Mouse (Mus musculus) cerebellum, adult 2 months (tissue): ENCODE results near the gene Cnih3. TPM values are rescaled to one million over a fixed set of nuclear protein-coding genes. Genes with fewer than 3 reads are reported as not detected.

Experiments
- DNase-seq, 2 experiments: peaks; one replicate each; pipeline ENCODE4 v3.0.0; 2021
- H3K27ac ChIP-seq: fragments of 200-500 bp; 2 replicates; pipeline ENCODE4 v1.5.1; 2012; ENCODE audit warnings: low read length, control low read depth, inconsistent platforms; ENCODE audit not compliant: insufficient read depth
- H3K27me3 ChIP-seq: fragments of 200-500 bp; 2 replicates; pipeline ENCODE4 v1.6.1; 2012; ENCODE audit warnings: inconsistent platforms, mild to moderate bottlenecking, low read length, moderate library complexity; ENCODE audit not compliant: control insufficient read depth, insufficient read depth
- H3K4me1 ChIP-seq: fragments of 200-500 bp; 2 replicates; pipeline ENCODE4 v1.6.1; 2011; ENCODE audit warnings: low read length; ENCODE audit not compliant: control insufficient read depth, insufficient read depth
- H3K4me3 ChIP-seq: fragments of 200-500 bp; replicated peaks from 2 replicates; pipeline ENCODE3; 2011; ENCODE audit warnings: mild to moderate bottlenecking, low read depth, low read length, control low read depth; ENCODE audit not compliant: insufficient read depth
- CTCF ChIP-seq: fragments of 200-500 bp; IDR thresholded peaks from 2 replicates; pipeline ENCODE4 v1.5.1; 2011; ENCODE audit warnings: low read depth, mild to moderate bottlenecking, control low read depth, low read length, moderate library complexity, borderline replicate concordance; ENCODE audit not compliant: insufficient read depth
- POLR2A ChIP-seq: fragments of 200-500 bp; IDR thresholded peaks from 2 replicates; pipeline ENCODE4 v1.6.1; 2011; ENCODE audit warnings: low read length, control low read depth, borderline replicate concordance; ENCODE audit not compliant: insufficient read depth
- WGBS: fragments of 180-500 bp; shearing (Covaris S2); methylation state at CpG from one replicate; pipeline ENCODE4 v1.1.7; 2018; 5-methylcytosine and 5-hydroxymethylcytosine counted together
- polyA plus RNA-seq: library from polyadenylated mRNA; depleted of rRNA; stranded (reverse); fragments of >200 nt; gene quantifications from 2 replicates; pipeline ENCODE4 v1.2.3, GENCODE M21; 2012; rRNA removed

Gene Cnih3
- polyA plus RNA-seq, 1 experiment, result 6.9 TPM

DNA sequence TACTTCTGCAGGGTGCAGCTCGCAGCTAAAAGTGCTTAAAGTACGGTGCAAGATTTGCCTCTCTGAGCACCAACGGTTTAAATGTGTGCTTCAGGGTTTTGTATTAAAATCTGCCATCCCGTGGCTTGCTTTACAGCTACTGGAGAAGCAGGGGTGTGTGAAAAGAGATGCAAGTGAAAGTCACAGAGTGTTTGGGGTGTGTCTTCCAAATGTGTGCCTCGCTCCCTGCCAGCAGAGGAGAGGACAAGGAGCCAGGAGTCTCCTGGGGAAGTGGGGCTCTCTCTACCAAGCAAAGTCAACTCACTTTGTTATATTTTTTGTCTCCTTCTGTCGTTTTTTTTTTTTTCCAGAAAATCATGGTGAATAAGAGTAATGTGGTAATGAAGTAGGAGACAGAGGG, 124.1 kb downstream of the Cnih3 start:
- Histone ChIP-seq H3K4me1 (no peaks in the 10 kb centered on the region), H3K27me3 (no peaks in the 10 kb centered on the region), H3K4me3 (no peak overlapping the region), H3K27ac (no peak overlapping the region)
- no peak for TF ChIP-seq CTCF
- no peak for TF ChIP-seq POLR2A
- WGBS, result 20% methylated on average over 6 of the region's 6 CpGs
- DNase-seq, result no peak

DNA sequence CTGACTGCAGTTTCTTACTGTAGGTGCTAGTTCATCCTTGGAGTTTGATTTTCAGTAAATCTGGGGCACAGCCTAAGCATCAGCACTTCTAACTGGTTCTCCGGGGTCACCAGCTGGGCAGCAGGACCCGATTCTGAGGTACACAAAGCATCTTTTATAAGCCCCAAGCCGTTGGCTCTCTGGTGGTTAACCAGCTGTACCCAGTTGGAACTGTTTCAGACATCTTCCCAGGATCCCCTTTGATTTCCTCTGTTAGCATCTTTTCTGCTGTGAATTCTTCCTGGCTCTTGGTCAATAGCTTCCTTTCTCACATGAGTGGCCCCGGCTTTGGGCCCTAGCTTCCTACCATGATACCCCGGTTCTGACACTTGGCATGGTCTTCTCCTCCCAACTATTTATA, 132.3 kb downstream of the Cnih3 start:
- Histone ChIP-seq H3K27me3 (no peaks in the 10 kb centered on the region), H3K4me1 (no peaks in the 10 kb centered on the region), H3K4me3 (no peak overlapping the region), H3K27ac (no peak overlapping the region)
- DNase-seq, result no peak
- TF ChIP-seq CTCF (no peak), POLR2A (no peak)
- WGBS, result 7% methylated on average over 5 of the region's 5 CpGs

DNA sequence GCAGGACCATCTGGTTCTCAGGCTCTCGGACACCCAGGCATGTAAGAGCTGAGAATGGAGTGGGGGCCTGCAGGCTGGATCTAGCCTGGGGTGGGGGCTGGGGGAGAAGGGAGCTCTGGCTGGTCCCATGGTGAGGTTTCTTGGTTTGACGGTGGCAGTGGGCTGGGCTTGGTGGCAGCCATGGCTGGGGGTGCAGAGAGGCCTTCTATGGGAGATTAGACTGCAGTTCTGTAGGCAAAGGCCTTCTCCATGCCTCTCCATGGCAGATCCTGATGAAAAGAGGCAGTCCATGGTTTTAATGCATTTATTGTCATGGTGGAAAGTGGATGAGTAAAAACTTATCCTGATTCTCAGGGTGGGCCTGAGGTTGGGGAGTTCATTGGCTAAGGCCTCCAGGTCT, 151.0 kb downstream of the Cnih3 start:
- no peak for TF ChIP-seq POLR2A
- no peak for TF ChIP-seq CTCF
- Histone ChIP-seq H3K4me3 (no peak overlapping the region), H3K27me3 (no peaks in the 10 kb centered on the region), H3K4me1 (no peaks in the 10 kb centered on the region), H3K27ac (no peak overlapping the region)
- DNase-seq, result no peak
- WGBS, result 86% methylated on average over 2 of the region's 2 CpGs

DNA sequence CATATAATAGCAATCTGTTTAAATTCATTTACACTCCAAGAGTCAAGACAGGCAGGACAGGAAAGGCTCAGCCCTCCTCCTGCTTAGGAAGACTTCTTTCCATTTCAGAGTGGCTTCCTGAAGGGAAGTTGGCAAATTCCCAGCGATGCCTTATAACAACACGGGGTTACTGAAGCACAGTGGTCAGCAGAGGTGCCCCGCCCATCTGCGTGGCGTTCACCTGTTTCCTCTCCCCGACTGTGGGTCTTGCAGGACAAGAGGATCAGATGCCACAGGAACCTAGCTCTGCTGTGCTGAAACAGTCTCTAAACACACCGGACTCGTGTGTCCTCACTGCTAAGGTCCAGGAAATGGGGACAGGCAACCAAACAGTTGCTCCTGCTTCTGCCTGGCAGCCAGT, 152.9 kb downstream of the Cnih3 start:
- H3K4me1 ChIP-seq, result no peaks in the 10 kb centered on the region
- no peaks in the 10 kb centered on the region for H3K27me3 ChIP-seq
- no peak overlapping the region for H3K27ac ChIP-seq
- TF ChIP-seq POLR2A, result no peak
- no peak for TF ChIP-seq CTCF
- WGBS, result 39% methylated on average over 8 of the region's 8 CpGs
- no peak overlapping the region for H3K4me3 ChIP-seq
- no peak for DNase-seq

Other genes with a start within 250 kb of the Cnih3 start
- 52.6 and 61.5 TPM in 2 replicates for gene Nvl, start 208.4 kb upstream of the Cnih3 start, polyA plus RNA-seq
- gene Cnih4, start 207.9 kb upstream of the Cnih3 start, polyA plus RNA-seq, result 31.2 and 32.4 TPM in 2 replicates
- 47.0 and 47.8 TPM in 2 replicates for gene Wdr26, start 140.6 kb upstream of the Cnih3 start, polyA plus RNA-seq
- 0.67 and 0.74 TPM in 2 replicates for gene Ccdc121, start 158.8 kb downstream of the Cnih3 start, polyA plus RNA-seq
- 0.62 and 1.0 TPM in 2 replicates for gene Dnah14, start 223.9 kb downstream of the Cnih3 start, polyA plus RNA-seq